19 mouse cellular contexts compared by ENCODE assay signal in genomic region chr2:154233426-154233825, GRCm38 (mm10). TPM values are rescaled to one million over a fixed set of nuclear protein-coding genes. Genes with fewer than 3 reads are reported as not detected.
DNase-seq lines count a peak whose midpoint lies in the region; ATAC-seq lines count a peak whose summit lies in the region.
"Had no signal": no experiment of that assay in that cellular context is flagged by ENCODE, and none has a peak within 500 bp of the region (broad histone marks: within the 10 kb centered on the region; RNA-seq: fewer than 3 reads in every experiment).

No protein-coding gene starts in this region.

- no peaks in the 10 kb centered on the region for H3K36me3 ChIP-seq in midbrain, embryonic 14.5 days (ENCODE audit: control insufficient read depth, insufficient read depth, low read length)
- H3K36me3 ChIP-seq in midbrain, embryonic 11.5 days (ENCODE audit: control insufficient read depth, insufficient read depth, low read length): no peaks in the 10 kb centered on the region

- peak; percentile 27 to 31 for DNase-seq in cerebellum, adult 18-20 months
- DNase-seq in cerebellum, adult 11 months: no peak
- peak; percentile 15 for DNase-seq in midbrain, embryonic 14.5 days
- no peak for DNase-seq in midbrain, embryonic 11.5 days (ENCODE audit: low spot score, missing footprints)
- DNase-seq in cerebellum, postnatal 25 days: peak; percentile 43 to 51
- DNase-seq in layer of hippocampus, postnatal 36 days: peak; percentile 40 to 55
- no peak for DNase-seq in kidney, postnatal 10 days
- DNase-seq in T-cell, adult 2 months (ENCODE audit: low spot score): no peak
- DNase-seq: thymus, postnatal 14 days had no signal

- ATAC-seq in midbrain, embryonic 14.5 days (ENCODE audit: low FRiP score, low TSS enrichment): no peak
- ATAC-seq in midbrain, embryonic 11.5 days (ENCODE audit: low FRiP score): no peak

- H3K9me3 ChIP-seq in midbrain, embryonic 14.5 days (ENCODE audit: control insufficient read depth, low read length): no peaks in the 10 kb centered on the region
- H3K9me3 ChIP-seq in midbrain, embryonic 11.5 days (ENCODE audit: control insufficient read depth, low read length): no peaks in the 10 kb centered on the region

- no peaks in the 10 kb centered on the region for H3K4me1 ChIP-seq in midbrain, embryonic 14.5 days (ENCODE audit: control insufficient read depth, insufficient read depth, low read length)
- no peaks in the 10 kb centered on the region for H3K4me1 ChIP-seq in midbrain, embryonic 11.5 days (ENCODE audit: control insufficient read depth, insufficient read depth, low read length)

- H3K27ac ChIP-seq in midbrain, embryonic 14.5 days (replicated peaks; ENCODE audit: low read depth, low read length): no peak overlapping the region
- no peak overlapping the region for H3K27ac ChIP-seq in midbrain, embryonic 11.5 days (ENCODE audit: low read depth, low read length)

- H3K9ac ChIP-seq in midbrain, embryonic 14.5 days (replicated peaks; ENCODE audit: low read length): no peak overlapping the region
- no peak overlapping the region for H3K9ac ChIP-seq in midbrain, embryonic 11.5 days (ENCODE audit: low read length)

- 81% methylated on average over 6 of the region's 6 CpGs for WGBS in midbrain, embryonic 14.5 days
- WGBS in midbrain, embryonic 11.5 days: 91% methylated on average over 6 of the region's 6 CpGs

- no peaks in the 10 kb centered on the region for H3K27me3 ChIP-seq in midbrain, embryonic 14.5 days (ENCODE audit: control insufficient read depth, insufficient read depth, low read length)
- H3K27me3 ChIP-seq in midbrain, embryonic 11.5 days (ENCODE audit: control insufficient read depth, insufficient read depth, low read length): no peaks in the 10 kb centered on the region

- no peak overlapping the region for H3K4me2 ChIP-seq in midbrain, embryonic 14.5 days (ENCODE audit: low read length)
- H3K4me2 ChIP-seq in midbrain, embryonic 11.5 days: no peak overlapping the region
- H3K4me2 ChIP-seq: liver, embryonic 11.5 days had no signal

- H3K4me3 ChIP-seq in midbrain, embryonic 14.5 days (replicated peaks; ENCODE audit: low read depth, low read length): no peak overlapping the region
- H3K4me3 ChIP-seq in midbrain, embryonic 11.5 days (ENCODE audit: low read depth, low read length): no peak overlapping the region
- H3K4me3 ChIP-seq: erythroblast, embryonic 14.5 days had no signal

RNA-seq across cellular contexts. Expression of gene Bpifb5, which starts 9.9 kb away (rescaled TPM):
- not detected in 2 replicates for polyA plus RNA-seq in midbrain, embryonic 14.5 days (2014; fragmentation: Nextera tagmentation; extraction: Ambion mirVana)
- polyA plus RNA-seq in midbrain, embryonic 11.5 days (2014; fragmentation: Nextera tagmentation; extraction: Ambion mirVana): 0.10 and 0.26 TPM in 2 replicates
- not detected for total RNA-seq in layer of hippocampus, postnatal 36 days (2021)
- total RNA-seq: gastrocnemius, adult 8-10 months; heart, postnatal 25 days; left cerebral cortex, adult 8-10 months; megakaryocyte, adult 5-6 weeks; neutrophil, adult 5-6 weeks had no signal
- polyA plus RNA-seq: erythroblast, embryonic 14.5 days; intestine, embryonic 14.5 days; liver, embryonic 11.5 days had no signal

RNA-seq across cellular contexts. Expression of gene Bpifb9a, which starts 24.2 kb away (rescaled TPM):
- polyA plus RNA-seq in midbrain, embryonic 14.5 days (2014; fragmentation: Nextera tagmentation; extraction: Ambion mirVana): not detected in 2 replicates
- not detected in 2 replicates for polyA plus RNA-seq in midbrain, embryonic 11.5 days (2014; fragmentation: Nextera tagmentation; extraction: Ambion mirVana)
- not detected for total RNA-seq in layer of hippocampus, postnatal 36 days (2021)
- total RNA-seq: heart, postnatal 25 days; left cerebral cortex, adult 8-10 months; megakaryocyte, adult 5-6 weeks; neutrophil, adult 5-6 weeks had no signal
- polyA plus RNA-seq: erythroblast, embryonic 14.5 days; intestine, embryonic 14.5 days; kidney, embryonic 16.5 days; liver, embryonic 11.5 days; lung, embryonic 16.5 days had no signal

RNA-seq across cellular contexts. Expression of gene Bpifb1, which starts 42.8 kb away (rescaled TPM):
- polyA plus RNA-seq in midbrain, embryonic 14.5 days (2014; fragmentation: Nextera tagmentation; extraction: Ambion mirVana): 0.13 and 0.17 TPM in 2 replicates
- polyA plus RNA-seq in midbrain, embryonic 11.5 days (2014; fragmentation: Nextera tagmentation; extraction: Ambion mirVana): not detected in 2 replicates
- under 1 TPM in 1 of 2 experiments, not detected in 1; 0.12 TPM for total RNA-seq in layer of hippocampus, postnatal 36 days (2021)
- total RNA-seq: gastrocnemius, adult 8-10 months; megakaryocyte, adult 5-6 weeks; neutrophil, adult 5-6 weeks had no signal
- polyA plus RNA-seq: erythroblast, embryonic 14.5 days; intestine, embryonic 14.5 days; kidney, embryonic 16.5 days; liver, embryonic 11.5 days had no signal

Comparison
In these comparisons a context has a peak if more than half of its experiments do, and no peak if none do; other contexts are left out.
1. DNase-seq: peak in cerebellum, adult 18-20 months (2 of 2), midbrain, embryonic 14.5 days (single experiment), cerebellum, postnatal 25 days (2 of 2) and layer of hippocampus, postnatal 36 days (2 of 2); none in cerebellum, adult 11 months (single experiment), midbrain, embryonic 11.5 days (single experiment), kidney, postnatal 10 days (single experiment) and T-cell, adult 2 months (single experiment).